Mouse (Mus musculus): ENCODE measurements around the gene Areg.

GRCm38 (mm10) chr5:91156677-91157076 lies 17.3 kb downstream of the Areg start:
- TF ChIP-seq MAX (IDR thresholded peaks at IDR 0.05; ENCODE audit: low read depth) = no peak
- TF ChIP-seq MYOD1 (IDR thresholded peaks at IDR 0.05; ENCODE audit: control insufficient read depth in 1 of 3, insufficient read length in 2 of 3, low read depth in 2 of 3) = no peak
- TF ChIP-seq POLR2A (IDR thresholded peaks at IDR 0.05; ENCODE audit: insufficient read length, low read depth) = no peak
- TF ChIP-seq POLR2AphosphoS2 (IDR thresholded peaks at IDR 0.05; ENCODE audit: insufficient read length, low read depth) = no peak

All from myocyte (in vitro differentiated cells).